Mouse (Mus musculus): Measurements from ENCODE around the gene Arhgef25. TPM values are rescaled to one million over a fixed set of nuclear protein-coding genes. Genes with fewer than 3 reads are reported as not detected.

Gene Arhgef25
- polyA plus RNA-seq, 1 experiment from 2014 or later = 31.7 TPM

- H3K9me3 ChIP-seq (ENCODE audit: control insufficient read depth, low read length) = no peaks in the 10 kb centered on the region
- peaks cover 19% of the 10 kb centered on the region for H3K4me1 ChIP-seq (ENCODE audit: control insufficient read depth, insufficient read depth, low read length)
- whole genome bisulfite sequencing = 67% methylated on average over 5 of the region's 5 CpGs
- no peak overlapping the region for H3K4me2 ChIP-seq (ENCODE audit: low read depth)
- no peak overlapping the region for H3K27ac ChIP-seq (ENCODE audit: low read depth, low read length)
- peaks cover 2% of the 10 kb centered on the region; the same call in 1 of the 2 replicates for H3K36me3 ChIP-seq (ENCODE audit: control insufficient read depth, insufficient read depth, low read length)
- DNase-seq (ENCODE audit: low spot score) (no peak), ATAC-seq (ENCODE audit: insufficient read depth, low FRiP score, low TSS enrichment) (no peak)
- no peak overlapping the region for H3K9ac ChIP-seq (ENCODE audit: low read length)
- no peaks in the 10 kb centered on the region for H3K27me3 ChIP-seq (ENCODE audit: control insufficient read depth, insufficient read depth, low read length)
- H3K4me3 ChIP-seq (ENCODE audit: low read depth, low read length) = no peak overlapping the region
Observed at GRCm38 (mm10) chr10:127199068-127199467, 9.2 kb upstream of the Arhgef25 start.

GRCm38 (mm10) chr10:127198492-127198891 is 8.6 kb upstream of the Arhgef25 start:
- no peaks in the 10 kb centered on the region for H3K9me3 ChIP-seq (ENCODE audit: control insufficient read depth, low read length)
- H3K36me3 ChIP-seq (ENCODE audit: control insufficient read depth, insufficient read depth, low read length) = peaks cover 2% of the 10 kb centered on the region; the same call in 1 of the 2 replicates
- no peak overlapping the region for H3K9ac ChIP-seq (ENCODE audit: low read length)
- WGBS = 72% methylated on average over 2 of the region's 2 CpGs
- no peaks in the 10 kb centered on the region for H3K27me3 ChIP-seq (ENCODE audit: control insufficient read depth, insufficient read depth, low read length)
- DNase-seq (ENCODE audit: low spot score) (no peak), ATAC-seq (ENCODE audit: insufficient read depth, low FRiP score, low TSS enrichment) (no peak)
- peaks cover 19% of the 10 kb centered on the region for H3K4me1 ChIP-seq (ENCODE audit: control insufficient read depth, insufficient read depth, low read length)
- H3K27ac ChIP-seq (ENCODE audit: low read depth, low read length) = 0 out of 2 replicates have a peak overlapping the region, but pooled peaks have one; percentile 29
- H3K4me2 ChIP-seq (ENCODE audit: low read depth) = no peak overlapping the region
- no peak overlapping the region for H3K4me3 ChIP-seq (ENCODE audit: low read depth, low read length)

GRCm38 (mm10) chr10:127197505-127198110 is 7.7 kb upstream of the Arhgef25 start:
- Histone ChIP-seq H3K36me3 (ENCODE audit: control insufficient read depth, insufficient read depth, low read length) (peaks cover 8% of the 10 kb centered on the region), H3K4me2 (ENCODE audit: low read depth) (no peak overlapping the region), H3K9me3 (ENCODE audit: control insufficient read depth, low read length) (no peaks in the 10 kb centered on the region), H3K9ac (ENCODE audit: low read length) (no peak overlapping the region), H3K4me1 (ENCODE audit: control insufficient read depth, insufficient read depth, low read length) (peaks cover 19% of the 10 kb centered on the region), H3K27me3 (ENCODE audit: control insufficient read depth, insufficient read depth, low read length) (no peaks in the 10 kb centered on the region), H3K4me3 (ENCODE audit: low read depth, low read length) (no peak overlapping the region), H3K27ac (ENCODE audit: low read depth, low read length) (no peak overlapping the region)
- ATAC-seq (ENCODE audit: insufficient read depth, low FRiP score, low TSS enrichment) (no peak), DNase-seq (ENCODE audit: low spot score) (no peak)
- 75% methylated on average over 11 of the region's 11 CpGs for WGBS

GRCm38 (mm10) chr10:127197104-127197503 is 7.2 kb upstream of the Arhgef25 start:
- H3K27ac ChIP-seq (ENCODE audit: low read depth, low read length) = no peak overlapping the region
- WGBS = 92% methylated on average over 8 of the region's 8 CpGs
- H3K9me3 ChIP-seq (ENCODE audit: control insufficient read depth, low read length) = no peaks in the 10 kb centered on the region
- no peak overlapping the region for H3K4me2 ChIP-seq (ENCODE audit: low read depth)
- no peak overlapping the region for H3K4me3 ChIP-seq (ENCODE audit: low read depth, low read length)
- peaks cover 19% of the 10 kb centered on the region for H3K4me1 ChIP-seq (ENCODE audit: control insufficient read depth, insufficient read depth, low read length)
- H3K27me3 ChIP-seq (ENCODE audit: control insufficient read depth, insufficient read depth, low read length) = no peaks in the 10 kb centered on the region
- no peak overlapping the region for H3K9ac ChIP-seq (ENCODE audit: low read length)
- ATAC-seq (ENCODE audit: insufficient read depth, low FRiP score, low TSS enrichment) = no peak
- no peak for DNase-seq (ENCODE audit: low spot score)
- H3K36me3 ChIP-seq (ENCODE audit: control insufficient read depth, insufficient read depth, low read length) = peaks cover 11% of the 10 kb centered on the region

GRCm38 (mm10) chr10:127196392-127196791 is 6.5 kb upstream of the Arhgef25 start:
- no peak for ATAC-seq (ENCODE audit: insufficient read depth, low FRiP score, low TSS enrichment)
- Histone ChIP-seq H3K9me3 (ENCODE audit: control insufficient read depth, low read length) (no peaks in the 10 kb centered on the region), H3K36me3 (ENCODE audit: control insufficient read depth, insufficient read depth, low read length) (peaks cover 11% of the 10 kb centered on the region), H3K9ac (ENCODE audit: low read length) (no peak overlapping the region), H3K4me2 (ENCODE audit: low read depth) (peak overlapping the region; percentile 91), H3K4me3 (ENCODE audit: low read depth, low read length) (peak overlapping the region; percentile 95; the same call in 1 of the 2 replicates), H3K27ac (ENCODE audit: low read depth, low read length) (peak overlapping the region; percentile 45; the same call in 1 of the 2 replicates), H3K27me3 (ENCODE audit: control insufficient read depth, insufficient read depth, low read length) (no peaks in the 10 kb centered on the region), H3K4me1 (ENCODE audit: control insufficient read depth, insufficient read depth, low read length) (peaks cover 19% of the 10 kb centered on the region)
- peak; percentile 58 for DNase-seq (ENCODE audit: low spot score)
- 2% methylated on average over 5 of the region's 5 CpGs for WGBS

GRCm38 (mm10) chr10:127195328-127196129 is 5.6 kb upstream of the Arhgef25 start, which contains the start of gene Dtx3:
Dtx3 (minus strand) TSS chr10:127195728.
- Histone ChIP-seq H3K36me3 (ENCODE audit: control insufficient read depth, insufficient read depth, low read length) (peaks cover 13% of the 10 kb centered on the region), H3K4me3 (ENCODE audit: low read depth, low read length) (peak within 1 kb of the TSS; percentile 95), H3K4me2 (ENCODE audit: low read depth) (peak within 1 kb of the TSS; percentile 91), H3K4me1 (ENCODE audit: control insufficient read depth, insufficient read depth, low read length) (peaks cover 19% of the 10 kb centered on the region), H3K27ac (ENCODE audit: low read depth, low read length) (peak within 1 kb of the TSS; percentile 88), H3K27me3 (ENCODE audit: control insufficient read depth, insufficient read depth, low read length) (no peaks in the 10 kb centered on the region), H3K9ac (ENCODE audit: low read length) (peak within 1 kb of the TSS; percentile 89), H3K9me3 (ENCODE audit: control insufficient read depth, low read length) (no peaks in the 10 kb centered on the region)
- ATAC-seq (ENCODE audit: insufficient read depth, low FRiP score, low TSS enrichment) (peak; percentile 63), DNase-seq (ENCODE audit: low spot score) (peak; percentile 61)
- WGBS = under 1% methylated on average over 42 of the region's 47 CpGs

- H3K9me3 ChIP-seq (ENCODE audit: control insufficient read depth, low read length) = no peaks in the 10 kb centered on the region
- no peaks in the 10 kb centered on the region for H3K27me3 ChIP-seq (ENCODE audit: control insufficient read depth, insufficient read depth, low read length)
- peaks cover 26% of the 10 kb centered on the region for H3K4me1 ChIP-seq (ENCODE audit: control insufficient read depth, insufficient read depth, low read length)
- peak overlapping the region; percentile 89 for H3K9ac ChIP-seq (ENCODE audit: low read length)
- 23% methylated on average over 22 of the region's 22 CpGs for WGBS
- peak; percentile 42 for ATAC-seq (ENCODE audit: insufficient read depth, low FRiP score, low TSS enrichment)
- peak overlapping the region; percentile 91 for H3K4me2 ChIP-seq (ENCODE audit: low read depth)
- H3K4me3 ChIP-seq (ENCODE audit: low read depth, low read length) = peak overlapping the region; percentile 95
- H3K27ac ChIP-seq (ENCODE audit: low read depth, low read length) = peak overlapping the region; percentile 88
- peaks cover 13% of the 10 kb centered on the region for H3K36me3 ChIP-seq (ENCODE audit: control insufficient read depth, insufficient read depth, low read length)
- DNase-seq (ENCODE audit: low spot score) = no peak
Observed at GRCm38 (mm10) chr10:127194428-127195327, 4.8 kb upstream of the Arhgef25 start.

GRCm38 (mm10) chr10:127193011-127193410 is 3.1 kb upstream of the Arhgef25 start:
- Histone ChIP-seq H3K9me3 (ENCODE audit: control insufficient read depth, low read length) (no peaks in the 10 kb centered on the region), H3K4me1 (ENCODE audit: control insufficient read depth, insufficient read depth, low read length) (peaks cover 32% of the 10 kb centered on the region), H3K27ac (ENCODE audit: low read depth, low read length) (no peak overlapping the region), H3K9ac (ENCODE audit: low read length) (no peak overlapping the region), H3K4me2 (ENCODE audit: low read depth) (no peak overlapping the region), H3K36me3 (ENCODE audit: control insufficient read depth, insufficient read depth, low read length) (peaks cover 13% of the 10 kb centered on the region), H3K4me3 (ENCODE audit: low read depth, low read length) (0 out of 2 replicates have a peak overlapping the region, but pooled peaks have one; percentile 2), H3K27me3 (ENCODE audit: control insufficient read depth, insufficient read depth, low read length) (no peaks in the 10 kb centered on the region)
- DNase-seq (ENCODE audit: low spot score) (no peak), ATAC-seq (ENCODE audit: insufficient read depth, low FRiP score, low TSS enrichment) (no peak)
- 84% methylated on average over 9 of the region's 9 CpGs for WGBS
